Mouse (Mus musculus) intestine, embryonic 16.5 days (tissue): ENCODE results near the gene Hint2. TPM values are rescaled to one million over a fixed set of nuclear protein-coding genes. Genes with fewer than 3 reads are reported as not detected.

Experiments
- ATAC-seq: fragments of 200-750 bp; cut with Nextera tagmentation; 2 replicates; pipeline ENCODE4 v1.8.0; 2017; ENCODE audit warnings: moderate TSS enrichment, moderate library complexity
- H3K27ac ChIP-seq: fragments of 300-500 bp; sonication (generic); 2 replicates; pipeline ENCODE4 v1.5.1; 2014; ENCODE audit warnings: mild to moderate bottlenecking, low read length
- H3K27me3 ChIP-seq: fragments of 300-500 bp; sonication (generic); replicated peaks from 2 replicates; pipeline ENCODE4 v1.6.1; 2014; ENCODE audit warnings: low read length, control low read depth, mixed read lengths; ENCODE audit not compliant: control insufficient read depth, insufficient read depth
- H3K36me3 ChIP-seq: fragments of 300-500 bp; sonication (generic); 2 replicates; pipeline ENCODE4 v1.6.1; 2014; ENCODE audit warnings: low read length, control low read depth; ENCODE audit not compliant: control insufficient read depth, insufficient read depth
- H3K4me1 ChIP-seq: fragments of 300-500 bp; sonication (generic); 2 replicates; pipeline ENCODE4 v1.6.1; 2014; ENCODE audit warnings: low read length, control low read depth, mixed read lengths; ENCODE audit not compliant: control insufficient read depth, insufficient read depth
- H3K4me2 ChIP-seq: fragments of 300-500 bp; sonication (generic); 2 replicates; pipeline ENCODE4 v1.6.1; 2014; ENCODE audit warnings: low read depth, low read length, control low read depth
- H3K4me3 ChIP-seq: fragments of 300-500 bp; sonication (generic); 2 replicates; pipeline ENCODE4 v1.5.1; 2014; ENCODE audit warnings: mild to moderate bottlenecking, low read length
- H3K9ac ChIP-seq: fragments of 300-500 bp; sonication (generic); 2 replicates; pipeline ENCODE4 v1.6.1; 2014; ENCODE audit warnings: low read depth, low read length
- H3K9me3 ChIP-seq: fragments of 300-500 bp; sonication (generic); 2 replicates; pipeline ENCODE4 v1.6.1; 2016; ENCODE audit warnings: low read length, control low read depth; ENCODE audit not compliant: control insufficient read depth
- WGBS: fragments of 180-500 bp; shearing (Covaris S2); extraction: QIAGEN DNeasy Blood & Tissue Kit; methylation state at CpG from one replicate; pipeline ENCODE4 v1.1.7; 2014; 5-methylcytosine and 5-hydroxymethylcytosine counted together
- microRNA-seq: library from miRNA; unstranded; fragments of <30 nt; microRNA quantifications from one replicate; pipeline ENCODE4, GENCODE M21; 2016
- polyA plus RNA-seq: library from polyadenylated mRNA; unstranded; fragments of >200 nt; fragmentation: Nextera tagmentation; extraction: Ambion mirVana; gene quantifications from 2 replicates; pipeline ENCODE4 v1.2.1, GENCODE M21; 2015

The Hint2 gene
- polyA plus RNA-seq, 1 experiment from 2014 or later, result 187 TPM

GRCm38 (mm10) chr4:43629106-43629817 lies 27.0 kb downstream of the Hint2 start:
- Histone ChIP-seq H3K4me2 (no peak overlapping the region), H3K9ac (no peak overlapping the region), H3K36me3 (no peaks in the 10 kb centered on the region), H3K9me3 (peaks cover 6% of the 10 kb centered on the region), H3K4me1 (peaks cover 9% of the 10 kb centered on the region), H3K27me3 (0 out of 2 replicates have a peak, but pooled peaks cover 3% of the 10 kb centered on the region), H3K27ac (no peak overlapping the region), H3K4me3 (no peak overlapping the region)
- no peak for ATAC-seq
- WGBS, result 41% methylated on average over 20 of the region's 20 CpGs

GRCm38 (mm10) chr4:43620146-43620778 lies 36.0 kb downstream of the Hint2 start:
- no peak overlapping the region for H3K4me3 ChIP-seq
- no peaks in the 10 kb centered on the region for H3K36me3 ChIP-seq
- no peak overlapping the region for H3K4me2 ChIP-seq
- peaks cover 2% of the 10 kb centered on the region for H3K9me3 ChIP-seq
- H3K4me1 ChIP-seq, result no peaks in the 10 kb centered on the region
- H3K27ac ChIP-seq, result no peak overlapping the region
- H3K9ac ChIP-seq, result no peak overlapping the region
- no peaks in the 10 kb centered on the region for H3K27me3 ChIP-seq
- WGBS, result 79% methylated on average over 4 of the region's 4 CpGs
- ATAC-seq, result no peak

DNA sequence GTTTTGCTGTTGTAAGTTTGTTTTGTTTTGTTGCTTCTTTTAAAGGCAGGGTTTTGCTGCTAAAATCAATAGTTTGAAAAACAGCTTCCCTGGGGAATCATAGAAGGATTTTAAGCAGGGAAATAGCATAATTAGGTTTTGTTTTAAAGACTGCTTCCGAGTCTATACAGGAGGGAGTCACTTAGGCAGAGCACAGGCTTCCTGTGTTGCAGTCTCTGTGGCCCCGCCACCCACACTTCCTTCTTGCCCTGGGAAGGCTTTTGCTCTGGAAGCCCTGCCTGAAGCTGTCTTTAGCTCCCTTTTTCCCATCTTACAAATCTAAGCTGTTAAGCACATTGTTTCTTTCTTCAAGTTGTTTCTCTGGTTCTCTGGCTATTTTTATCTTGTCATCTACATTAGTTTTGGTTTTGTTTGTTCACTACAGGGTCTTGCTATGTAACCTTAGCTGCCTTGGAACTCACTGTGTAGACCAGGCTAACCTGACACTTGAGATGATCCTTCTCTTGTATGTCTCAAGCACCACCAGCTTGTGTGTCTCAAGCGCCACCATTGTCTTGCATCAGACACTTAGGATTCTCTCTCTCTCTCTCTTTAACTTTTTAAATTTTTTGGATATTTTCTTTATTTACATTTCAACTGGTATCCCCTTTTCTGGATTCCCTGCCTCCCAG lies 43.1 kb downstream of the Hint2 start:
- no peaks in the 10 kb centered on the region for H3K4me1 ChIP-seq

DNA sequence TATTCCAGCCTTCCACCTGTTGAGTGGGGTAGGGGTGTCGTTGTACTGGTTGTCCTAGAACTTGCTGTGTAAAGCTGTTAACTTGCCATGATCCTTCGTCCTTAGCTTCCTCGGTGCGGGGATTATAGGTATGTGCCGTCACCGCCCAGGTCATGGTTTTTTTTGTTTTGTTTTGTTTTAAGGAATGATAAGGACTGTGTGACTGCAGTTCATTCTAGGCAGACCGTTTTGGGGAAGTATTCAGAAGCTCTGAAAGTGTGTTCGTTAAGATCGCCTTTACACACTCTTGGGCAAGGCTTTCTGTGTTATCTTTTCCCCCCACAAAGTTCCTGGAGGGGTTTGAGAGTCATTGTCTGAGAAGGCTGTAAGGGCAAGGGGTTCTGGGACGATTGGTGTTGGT lies 43.7 kb downstream of the Hint2 start:
- Histone ChIP-seq H3K27me3 (no peaks in the 10 kb centered on the region), H3K4me3 (no peak overlapping the region), H3K9ac (no peak overlapping the region), H3K27ac (no peak overlapping the region), H3K4me2 (no peak overlapping the region), H3K9me3 (no peaks in the 10 kb centered on the region), H3K36me3 (no peaks in the 10 kb centered on the region), H3K4me1 (no peaks in the 10 kb centered on the region)
- 59% methylated on average over 10 of the region's 10 CpGs for WGBS
- no peak for ATAC-seq

More for the DNA sequence above, 43.1 kb downstream of the Hint2 start:
- ATAC-seq, result no peak
- H3K9ac ChIP-seq, result no peak overlapping the region
- H3K4me2 ChIP-seq, result no peak overlapping the region
- no peak overlapping the region for H3K4me3 ChIP-seq
- no peaks in the 10 kb centered on the region for H3K9me3 ChIP-seq
- 55% methylated on average over 3 of the region's 3 CpGs for WGBS
- no peaks in the 10 kb centered on the region for H3K27me3 ChIP-seq
- no peak overlapping the region for H3K27ac ChIP-seq
- H3K36me3 ChIP-seq, result no peaks in the 10 kb centered on the region

DNA sequence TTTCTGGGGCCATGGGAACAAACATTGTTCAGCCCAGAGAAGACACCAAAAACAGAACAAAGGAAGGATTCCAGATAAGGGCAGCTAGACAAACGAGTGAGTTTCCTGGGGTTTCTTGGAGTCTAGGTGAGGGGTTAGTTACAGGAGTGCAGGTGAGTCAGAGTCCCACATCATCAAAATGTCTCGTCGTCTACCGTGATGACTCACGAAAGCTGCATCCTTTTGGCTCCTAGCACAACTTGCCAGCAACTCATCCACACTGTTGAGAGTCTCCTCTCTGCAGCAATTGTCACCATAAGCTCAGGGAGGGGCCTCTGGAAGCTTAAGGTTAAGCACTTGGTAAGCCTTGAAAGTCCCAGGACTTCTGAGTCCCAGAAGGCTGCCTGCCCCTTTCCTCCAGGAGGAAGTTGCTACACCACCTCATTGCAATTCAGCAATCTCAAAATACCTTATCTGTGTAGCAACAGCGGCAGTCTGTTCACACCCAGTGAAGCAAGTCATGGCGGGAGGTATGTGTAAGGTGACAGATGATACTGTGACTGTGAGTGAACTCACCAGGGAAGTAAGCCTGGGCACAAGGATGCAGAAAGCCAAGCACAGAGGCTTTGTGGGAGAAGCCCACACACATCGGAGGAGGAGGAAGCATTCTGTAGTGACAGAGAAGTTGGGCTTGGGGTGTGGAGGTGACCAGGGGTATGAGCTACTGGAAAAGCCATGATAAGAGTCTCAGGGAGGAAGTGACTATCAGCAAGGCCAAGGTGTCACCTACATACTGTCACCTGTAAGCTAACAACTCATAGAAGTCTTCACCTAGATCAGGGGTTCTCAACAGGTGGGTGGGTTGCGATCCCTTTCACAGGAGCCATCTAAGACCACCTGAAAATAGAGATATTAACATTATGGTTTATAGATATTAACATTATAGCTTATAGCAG lies 51.2 kb downstream of the Hint2 start:
- Histone ChIP-seq H3K4me2 (no peak overlapping the region), H3K36me3 (no peaks in the 10 kb centered on the region), H3K4me3 (no peak overlapping the region), H3K27me3 (no peaks in the 10 kb centered on the region), H3K9me3 (no peaks in the 10 kb centered on the region), H3K9ac (no peak overlapping the region), H3K27ac (no peak overlapping the region), H3K4me1 (no peaks in the 10 kb centered on the region)
- 59% methylated on average over 9 of the region's 9 CpGs for WGBS
- ATAC-seq, result peak; percentile 73

Small RNAs within 50 kb of the gene (microRNA-seq; reads per million reads assigned to microRNA genes)
- not detected for gene Gm25262

Other genes with a start within 250 kb of the Hint2 start
- gene Fam166b, start 227.3 kb downstream of the Hint2 start, polyA plus RNA-seq, result 0.10 and 0.24 TPM in 2 replicates
- 1.7 and 2.2 TPM in 2 replicates for gene Tesk1, start 214.5 kb downstream of the Hint2 start, polyA plus RNA-seq
- gene Cd72, start 201.8 kb downstream of the Hint2 start, polyA plus RNA-seq, result 2.5 and 2.6 TPM in 2 replicates
- gene Sit1, start 172.7 kb downstream of the Hint2 start, polyA plus RNA-seq, result not detected in 2 replicates
- gene Ccdc107, start 163.6 kb downstream of the Hint2 start, polyA plus RNA-seq, result 96.7 and 102 TPM in 2 replicates
- 40.9 and 49.7 TPM in 2 replicates for gene Arhgef39, start 156.8 kb downstream of the Hint2 start, polyA plus RNA-seq
- 25.0 and 25.2 TPM in 2 replicates for gene Car9, start 149.5 kb downstream of the Hint2 start, polyA plus RNA-seq
- 574 and 599 TPM in 2 replicates for gene Tpm2, start 132.7 kb downstream of the Hint2 start, polyA plus RNA-seq
- 78.7 and 80.5 TPM in 2 replicates for gene Creb3, start 94.1 kb downstream of the Hint2 start, polyA plus RNA-seq
- gene Tln1, start 93.8 kb downstream of the Hint2 start, polyA plus RNA-seq, result 41.2 and 41.9 TPM in 2 replicates
- gene Rgp1, start 77.8 kb downstream of the Hint2 start, polyA plus RNA-seq, result 18.2 and 19.5 TPM in 2 replicates
- gene Gba2, start 77.6 kb downstream of the Hint2 start, polyA plus RNA-seq, result 12.5 and 12.9 TPM in 2 replicates
- gene Msmp, start 72.0 kb downstream of the Hint2 start, polyA plus RNA-seq, result 1.0 TPM in 1 of 2 replicates, not detected in the other
- 4.9 and 6.2 TPM in 2 replicates for gene Npr2, start 24.5 kb downstream of the Hint2 start, polyA plus RNA-seq
- gene Spag8, start 2.9 kb downstream of the Hint2 start, polyA plus RNA-seq, result 0.60 and 1.3 TPM in 2 replicates
- 3.3 and 3.4 TPM in 2 replicates for gene Tmem8b, start 12.5 kb upstream of the Hint2 start, polyA plus RNA-seq
- 1.6 and 2.2 TPM in 2 replicates for gene Fam221b, start 12.7 kb upstream of the Hint2 start, polyA plus RNA-seq
- not detected in 2 replicates for gene Olfr70, start 44.3 kb upstream of the Hint2 start, polyA plus RNA-seq
- gene Olfr71, start 53.8 kb upstream of the Hint2 start, polyA plus RNA-seq, result not detected in 2 replicates
- 1.1 TPM in 2 replicates for gene Hrct1, start 70.7 kb upstream of the Hint2 start, polyA plus RNA-seq
- 0.12 and 0.15 TPM in 2 replicates for gene Spaar, start 73.6 kb upstream of the Hint2 start, polyA plus RNA-seq
- not detected in 2 replicates for gene Olfr159, start 114.5 kb upstream of the Hint2 start, polyA plus RNA-seq
- gene Olfr156, start 167.4 kb upstream of the Hint2 start, polyA plus RNA-seq, result not detected in 2 replicates
- not detected in 2 replicates for gene Olfr157, start 183.7 kb upstream of the Hint2 start, polyA plus RNA-seq
- not detected in 2 replicates for gene Olfr155, start 195.1 kb upstream of the Hint2 start, polyA plus RNA-seq
- gene Reck, start 219.1 kb upstream of the Hint2 start, polyA plus RNA-seq, result 12.7 and 12.8 TPM in 2 replicates